Mouse (Mus musculus): ENCODE results near the gene Letmd1.

DNA sequence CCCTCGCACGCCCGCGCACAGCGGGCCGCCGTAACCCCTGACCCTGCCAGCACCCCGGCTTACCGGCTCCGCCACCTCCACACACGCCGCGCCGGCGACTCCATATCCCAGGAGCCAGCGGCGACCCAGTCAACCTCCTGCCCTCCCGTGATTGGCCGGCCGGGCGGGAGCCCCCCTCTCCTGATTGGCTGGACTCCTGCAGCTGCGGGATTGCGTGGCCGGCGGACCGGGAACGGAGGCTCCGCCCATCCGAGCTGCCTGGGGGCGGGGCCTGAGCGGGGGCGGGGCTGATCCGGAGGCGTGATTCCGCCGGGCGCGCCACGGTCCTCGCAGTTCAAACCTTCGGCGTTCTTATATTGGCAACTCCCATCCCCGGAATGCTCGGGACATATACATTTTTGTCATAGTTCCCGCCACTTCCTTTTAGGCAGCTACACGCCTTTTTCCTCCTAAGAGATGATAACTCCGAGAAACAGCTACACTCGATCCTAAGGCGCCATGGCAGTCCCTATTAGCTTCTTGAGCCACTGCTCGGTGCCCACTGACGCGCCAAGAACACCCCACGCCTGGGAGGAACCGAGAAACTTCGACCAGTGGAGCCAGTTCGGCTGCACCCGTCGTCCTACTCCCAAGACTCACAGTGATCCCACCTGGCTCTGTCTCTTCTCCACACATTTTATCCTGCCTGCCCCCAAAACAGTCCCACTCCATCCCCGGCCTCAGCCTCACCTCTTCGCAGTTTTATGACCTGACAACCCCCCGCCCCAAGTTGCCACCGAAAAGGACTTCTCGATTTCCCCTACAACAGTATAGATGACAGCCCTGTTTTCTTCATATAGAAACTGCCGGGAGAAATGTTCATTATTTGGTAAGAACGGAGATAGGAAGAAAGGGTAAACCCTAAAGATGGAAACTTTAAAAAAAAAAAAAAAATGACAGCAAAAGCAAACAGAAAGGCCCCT lies 45.6 kb upstream of the Letmd1 start:
- no peak for TF ChIP-seq POLR2AphosphoS5 (IDR thresholded peaks at IDR 0.05; ENCODE audit: insufficient replicate concordance, low read depth, low read length)
- no peak for TF ChIP-seq CTCF (IDR thresholded peaks at IDR 0.05; ENCODE audit: low read depth, low read length)
- no peak for TF ChIP-seq GATA1 (IDR thresholded peaks at IDR 0.05; ENCODE audit: borderline replicate concordance, low read length)
- TF ChIP-seq TAL1 (conservative IDR thresholded peaks at IDR 0.05; ENCODE audit: low read depth, low read length): no peak

Data from G1E (cell line).